Mouse (Mus musculus): ENCODE data around the gene Cpm. TPM values are rescaled to one million over a fixed set of nuclear protein-coding genes. Genes with fewer than 3 reads are reported as not detected.
A peak's percentile ranks its signal among the peaks of the same experiment; 100 is the strongest.

Gene Cpm
- polyA plus RNA-seq, 1 experiment from 2014 or later: 43.6 TPM

DNA sequence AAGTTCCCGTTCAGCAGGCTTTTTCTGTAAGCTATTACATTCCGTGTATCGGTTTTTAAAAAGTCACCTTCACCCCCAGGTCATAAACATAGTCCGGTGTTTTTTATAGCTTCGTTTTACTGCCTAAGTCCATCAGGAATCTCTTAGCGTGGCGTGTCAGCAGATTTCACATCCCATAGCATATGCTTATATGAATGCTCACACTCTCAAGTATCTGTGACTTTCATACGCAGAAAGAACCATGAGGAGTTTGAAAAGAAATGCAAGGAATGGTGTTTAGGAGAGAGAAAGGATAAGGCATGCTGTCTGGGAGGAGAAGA lies 15.1 kb downstream of the Cpm start:
- no peaks in the 10 kb centered on the region for H3K9me3 ChIP-seq (ENCODE audit: control insufficient read depth, low read length)
- 0 out of 2 replicates have a peak, but pooled peaks cover 5% of the 10 kb centered on the region for H3K4me1 ChIP-seq (ENCODE audit: control insufficient read depth, insufficient read depth, low read length)
- no peak overlapping the region for H3K4me2 ChIP-seq (ENCODE audit: low read depth, low read length)
- no peak overlapping the region for H3K4me3 ChIP-seq (ENCODE audit: low read depth, low read length)
- no peak overlapping the region for H3K27ac ChIP-seq (replicated peaks; ENCODE audit: low read depth, low read length)
- 63% methylated on average over 8 of the region's 8 CpGs for WGBS
- ATAC-seq (ENCODE audit: low read depth) (no peak), DNase-seq (ENCODE audit: low spot score) (no peak)
- H3K9ac ChIP-seq (ENCODE audit: low read depth, low read length): no peak overlapping the region
- no peaks in the 10 kb centered on the region for H3K27me3 ChIP-seq (replicated peaks; ENCODE audit: control insufficient read depth, insufficient read depth, low read length)
- H3K36me3 ChIP-seq (ENCODE audit: control insufficient read depth, insufficient read depth, low read length): no peaks in the 10 kb centered on the region

DNA sequence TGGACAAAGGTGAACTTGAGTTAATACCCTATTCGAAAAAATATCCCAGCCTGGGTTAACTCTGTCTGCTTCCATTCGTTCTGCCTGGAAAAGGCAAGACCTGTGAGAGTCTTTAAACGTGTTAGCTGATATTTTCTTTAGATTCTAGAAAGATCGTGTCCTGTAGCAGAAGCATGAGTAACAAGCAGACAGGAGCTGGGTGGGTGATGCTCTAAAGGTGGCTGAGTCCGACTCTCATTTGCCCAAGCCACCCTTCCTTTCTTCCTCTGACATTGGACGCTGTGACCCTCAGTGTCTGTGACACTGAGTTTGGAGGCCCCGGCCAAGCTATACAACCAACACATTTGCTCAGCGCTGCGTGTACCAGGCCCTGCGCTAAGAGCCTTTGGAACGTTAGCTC lies 15.5 kb downstream of the Cpm start:
- DNase-seq (ENCODE audit: low spot score): no peak
- no peak overlapping the region for H3K27ac ChIP-seq (replicated peaks; ENCODE audit: low read depth, low read length)

DNA sequence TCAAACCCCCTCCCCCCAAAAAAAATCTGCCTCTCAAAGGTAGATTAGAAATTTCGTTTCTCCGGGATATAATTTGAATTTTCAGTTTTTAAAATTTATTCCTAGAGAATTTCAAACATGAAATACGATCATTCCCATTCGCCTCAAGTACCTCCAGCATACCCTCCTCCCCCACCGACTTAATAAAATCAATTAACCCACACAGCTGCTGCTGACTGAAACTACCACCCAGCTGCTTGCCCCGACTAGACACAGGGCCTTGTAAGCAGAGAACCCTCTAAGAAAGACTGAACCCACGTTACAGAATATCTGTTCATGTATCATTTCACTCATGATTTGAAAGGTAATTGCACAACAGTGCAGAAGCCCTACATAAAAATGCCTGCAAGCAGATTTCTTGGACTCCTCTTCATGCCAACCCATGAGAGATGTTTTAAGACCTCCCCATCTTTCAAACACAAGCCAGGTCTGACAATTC lies 16.2 kb downstream of the Cpm start:
- H3K27me3 ChIP-seq (replicated peaks; ENCODE audit: control insufficient read depth, insufficient read depth, low read length): no peaks in the 10 kb centered on the region
- H3K4me2 ChIP-seq (ENCODE audit: low read depth, low read length): no peak overlapping the region
- H3K4me1 ChIP-seq (ENCODE audit: control insufficient read depth, insufficient read depth, low read length): 0 out of 2 replicates have a peak, but pooled peaks cover 5% of the 10 kb centered on the region
- 62% methylated on average over 7 of the region's 7 CpGs for WGBS
- no peak overlapping the region for H3K9ac ChIP-seq (ENCODE audit: low read depth, low read length)
- H3K36me3 ChIP-seq (ENCODE audit: control insufficient read depth, insufficient read depth, low read length): no peaks in the 10 kb centered on the region
- DNase-seq (ENCODE audit: low spot score) (no peak), ATAC-seq (ENCODE audit: low read depth) (no peak)
- H3K27ac ChIP-seq (replicated peaks; ENCODE audit: low read depth, low read length): no peak overlapping the region
- no peaks in the 10 kb centered on the region for H3K9me3 ChIP-seq (ENCODE audit: control insufficient read depth, low read length)
- H3K4me3 ChIP-seq (ENCODE audit: low read depth, low read length): no peak overlapping the region

More for the DNA sequence above, 15.5 kb downstream of the Cpm start:
- Histone ChIP-seq H3K4me3 (ENCODE audit: low read depth, low read length) (no peak overlapping the region), H3K27me3 (replicated peaks; ENCODE audit: control insufficient read depth, insufficient read depth, low read length) (no peaks in the 10 kb centered on the region), H3K36me3 (ENCODE audit: control insufficient read depth, insufficient read depth, low read length) (no peaks in the 10 kb centered on the region), H3K9me3 (ENCODE audit: control insufficient read depth, low read length) (no peaks in the 10 kb centered on the region), H3K4me2 (ENCODE audit: low read depth, low read length) (no peak overlapping the region), H3K4me1 (ENCODE audit: control insufficient read depth, insufficient read depth, low read length) (0 out of 2 replicates have a peak, but pooled peaks cover 5% of the 10 kb centered on the region), H3K9ac (ENCODE audit: low read depth, low read length) (no peak overlapping the region)
- 86% methylated on average over 11 of the region's 11 CpGs for WGBS
- ATAC-seq (ENCODE audit: low read depth): no peak

DNA sequence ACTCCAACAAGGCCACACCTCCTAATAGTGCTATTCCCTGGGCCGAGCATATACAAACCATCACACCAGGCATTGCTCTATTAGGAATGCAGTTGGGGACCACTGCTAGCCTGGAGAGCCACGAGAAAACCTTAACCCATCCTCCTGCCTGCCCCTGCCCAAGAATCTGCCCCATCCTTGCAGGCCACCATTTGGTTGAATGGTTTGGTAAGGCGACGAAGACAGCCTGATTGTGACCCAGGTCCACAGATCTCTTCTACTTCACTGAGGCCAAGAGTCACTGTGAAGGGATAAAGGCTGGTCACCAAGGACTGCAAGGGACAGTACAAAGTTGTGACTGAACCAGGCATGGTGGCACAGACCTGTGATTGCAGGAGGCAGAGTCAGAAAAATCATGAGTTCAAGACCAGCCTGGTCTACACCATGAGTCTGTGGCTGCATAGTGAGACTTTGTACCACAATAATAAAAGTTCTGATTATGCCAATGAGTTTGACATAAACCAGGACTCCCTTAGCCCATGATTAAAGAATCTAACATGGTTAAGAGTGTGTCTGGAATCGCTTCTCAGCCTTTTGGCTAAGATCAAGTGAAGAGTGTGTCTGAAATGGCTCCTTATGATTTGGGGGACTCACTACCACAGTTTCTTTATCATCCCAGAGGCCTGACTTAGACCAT lies 17.3 kb downstream of the Cpm start:
- H3K4me3 ChIP-seq (ENCODE audit: low read depth, low read length): no peak overlapping the region
- H3K36me3 ChIP-seq (ENCODE audit: control insufficient read depth, insufficient read depth, low read length): no peaks in the 10 kb centered on the region
- no peaks in the 10 kb centered on the region for H3K9me3 ChIP-seq (ENCODE audit: control insufficient read depth, low read length)
- no peak overlapping the region for H3K9ac ChIP-seq (ENCODE audit: low read depth, low read length)
- DNase-seq (ENCODE audit: low spot score) (no peak), ATAC-seq (ENCODE audit: low read depth) (no peak)
- 84% methylated on average over 5 of the region's 5 CpGs for WGBS
- H3K27me3 ChIP-seq (replicated peaks; ENCODE audit: control insufficient read depth, insufficient read depth, low read length): no peaks in the 10 kb centered on the region
- H3K4me1 ChIP-seq (ENCODE audit: control insufficient read depth, insufficient read depth, low read length): 0 out of 2 replicates have a peak, but pooled peaks cover 4% of the 10 kb centered on the region
- H3K27ac ChIP-seq (replicated peaks; ENCODE audit: low read depth, low read length): no peak overlapping the region
- no peak overlapping the region for H3K4me2 ChIP-seq (ENCODE audit: low read depth, low read length)

DNA sequence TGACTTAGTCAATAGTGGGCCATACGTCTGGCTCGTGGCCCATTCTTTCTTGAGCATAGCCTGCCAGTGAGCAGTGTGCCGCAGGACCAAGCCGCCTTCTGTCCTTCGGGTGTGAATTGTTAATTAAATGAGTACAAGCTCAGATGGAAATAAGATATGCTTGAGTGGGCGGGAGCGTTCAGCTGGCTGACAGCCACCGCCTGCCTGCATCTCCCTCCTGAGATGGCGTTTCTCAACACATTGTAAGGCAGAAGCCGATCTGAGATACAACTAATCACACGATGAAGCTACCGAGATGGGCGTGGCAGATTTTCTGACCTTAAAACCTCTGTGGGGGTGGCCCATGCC lies 17.8 kb downstream of the Cpm start:
- H3K9ac ChIP-seq (ENCODE audit: low read depth, low read length): no peak overlapping the region
- H3K4me2 ChIP-seq (ENCODE audit: low read depth, low read length): no peak overlapping the region
- peak; percentile 60; the same call in 1 of the 2 replicates for ATAC-seq (ENCODE audit: low read depth)
- H3K4me3 ChIP-seq (ENCODE audit: low read depth, low read length): no peak overlapping the region
- H3K27me3 ChIP-seq (replicated peaks; ENCODE audit: control insufficient read depth, insufficient read depth, low read length): no peaks in the 10 kb centered on the region
- H3K4me1 ChIP-seq (ENCODE audit: control insufficient read depth, insufficient read depth, low read length): no peaks in the 10 kb centered on the region
- peak; percentile 63 for DNase-seq (ENCODE audit: low spot score)
- 72% methylated on average over 13 of the region's 13 CpGs for WGBS
- no peaks in the 10 kb centered on the region for H3K9me3 ChIP-seq (ENCODE audit: control insufficient read depth, low read length)
- no peaks in the 10 kb centered on the region for H3K36me3 ChIP-seq (ENCODE audit: control insufficient read depth, insufficient read depth, low read length)
- H3K27ac ChIP-seq (replicated peaks; ENCODE audit: low read depth, low read length): no peak overlapping the region

DNA sequence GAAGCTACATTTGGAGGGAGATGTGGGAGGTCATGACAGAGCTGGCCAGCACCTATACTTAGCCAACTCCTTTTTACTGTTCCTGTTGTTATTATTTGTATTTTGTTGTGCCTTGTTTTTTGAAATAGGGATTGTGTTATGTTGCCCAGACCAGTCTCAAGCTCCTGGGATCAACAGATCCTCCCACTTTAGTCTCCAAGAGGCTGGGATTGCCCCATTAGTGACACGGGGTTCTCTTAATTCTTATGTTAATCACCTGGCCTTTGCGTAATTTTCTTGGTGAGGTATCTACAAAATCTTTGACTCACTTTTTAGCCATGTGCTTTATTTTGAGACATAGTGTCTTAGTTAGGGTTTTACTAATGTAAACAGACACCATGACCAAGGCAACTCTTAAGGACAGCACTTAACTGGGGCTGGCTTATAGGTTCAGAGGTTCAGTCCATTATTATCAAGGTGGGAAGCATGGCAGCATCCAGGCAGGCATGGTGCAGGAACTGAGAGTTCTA lies 18.7 kb downstream of the Cpm start:
- no peak overlapping the region for H3K4me3 ChIP-seq (ENCODE audit: low read depth, low read length)
- no peaks in the 10 kb centered on the region for H3K4me1 ChIP-seq (ENCODE audit: control insufficient read depth, insufficient read depth, low read length)
- H3K9me3 ChIP-seq (ENCODE audit: control insufficient read depth, low read length): no peaks in the 10 kb centered on the region
- H3K4me2 ChIP-seq (ENCODE audit: low read depth, low read length): no peak overlapping the region
- 81% methylated on average over 2 of the region's 2 CpGs for whole genome bisulfite sequencing
- H3K9ac ChIP-seq (ENCODE audit: low read depth, low read length): no peak overlapping the region
- H3K27me3 ChIP-seq (replicated peaks; ENCODE audit: control insufficient read depth, insufficient read depth, low read length): no peaks in the 10 kb centered on the region
- no peaks in the 10 kb centered on the region for H3K36me3 ChIP-seq (ENCODE audit: control insufficient read depth, insufficient read depth, low read length)
- ATAC-seq (ENCODE audit: low read depth) (no peak), DNase-seq (ENCODE audit: low spot score) (no peak)
- H3K27ac ChIP-seq (replicated peaks; ENCODE audit: low read depth, low read length): no peak overlapping the region

DNA sequence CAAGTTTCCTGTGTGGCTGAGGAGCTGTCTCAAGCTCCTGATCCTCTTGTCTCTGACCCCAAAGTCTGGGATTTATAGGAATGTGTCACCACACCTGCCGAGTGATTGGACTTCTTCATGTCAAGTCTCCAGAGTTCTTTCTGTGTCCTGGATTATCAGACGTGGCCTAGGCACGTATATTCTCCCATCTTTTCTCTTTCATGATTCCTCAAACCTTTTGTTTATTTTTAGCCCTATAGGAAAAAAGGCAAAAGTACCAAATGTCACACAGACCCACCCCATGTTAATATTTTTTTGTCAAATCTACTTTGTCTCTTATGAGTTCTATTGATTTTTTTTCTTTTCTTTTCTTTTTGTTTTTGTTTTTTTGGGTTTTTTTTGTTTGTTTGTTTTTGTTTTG lies 19.3 kb downstream of the Cpm start:
- no peak overlapping the region for H3K9ac ChIP-seq (ENCODE audit: low read depth, low read length)
- DNase-seq (ENCODE audit: low spot score): no peak
- H3K27ac ChIP-seq (replicated peaks; ENCODE audit: low read depth, low read length): no peak overlapping the region
- WGBS: 81% methylated on average over 3 of the region's 3 CpGs
- H3K9me3 ChIP-seq (ENCODE audit: control insufficient read depth, low read length): no peaks in the 10 kb centered on the region
- H3K36me3 ChIP-seq (ENCODE audit: control insufficient read depth, insufficient read depth, low read length): no peaks in the 10 kb centered on the region
- no peaks in the 10 kb centered on the region for H3K27me3 ChIP-seq (replicated peaks; ENCODE audit: control insufficient read depth, insufficient read depth, low read length)
- ATAC-seq (ENCODE audit: low read depth): no peak
- H3K4me2 ChIP-seq (ENCODE audit: low read depth, low read length): no peak overlapping the region
- H3K4me1 ChIP-seq (ENCODE audit: control insufficient read depth, insufficient read depth, low read length): no peaks in the 10 kb centered on the region
- no peak overlapping the region for H3K4me3 ChIP-seq (ENCODE audit: low read depth, low read length)

DNA sequence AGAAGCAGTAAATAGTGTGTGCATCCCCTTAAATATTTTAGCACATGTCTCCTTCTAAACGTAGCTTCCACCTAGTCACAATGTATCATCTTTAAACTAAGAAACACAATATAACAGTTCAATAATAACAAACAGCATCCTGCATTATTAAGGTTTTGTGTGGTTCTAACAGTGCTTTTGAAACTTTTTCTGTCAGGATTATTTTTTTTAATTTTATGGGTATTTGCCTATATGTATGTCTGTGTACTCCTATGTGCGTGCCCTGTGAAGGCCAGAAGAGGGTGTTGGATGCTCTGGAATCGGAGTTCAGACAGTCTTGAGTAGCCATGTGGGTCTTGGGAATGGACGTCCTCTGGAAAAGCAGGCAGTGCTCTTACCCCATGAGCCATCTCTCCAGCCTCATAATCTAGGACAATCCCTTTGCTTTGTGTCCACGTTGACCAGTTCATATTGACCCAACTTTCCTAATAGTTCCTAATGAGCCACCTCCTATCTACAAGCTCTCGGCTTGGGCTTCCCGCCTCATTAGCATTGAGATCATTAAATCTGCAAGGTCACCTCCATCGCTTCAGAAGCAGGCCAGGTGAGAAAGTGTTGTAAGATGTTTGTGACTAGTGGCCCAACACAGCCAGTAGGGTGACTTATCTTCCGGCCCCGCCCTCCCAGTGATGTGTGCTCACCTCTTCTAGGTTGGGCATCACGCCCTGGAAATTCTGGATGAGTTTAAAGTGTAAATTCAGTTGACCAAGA lies 20.2 kb downstream of the Cpm start:
- Histone ChIP-seq H3K36me3 (ENCODE audit: control insufficient read depth, insufficient read depth, low read length) (no peaks in the 10 kb centered on the region), H3K9ac (ENCODE audit: low read depth, low read length) (no peak overlapping the region), H3K4me1 (ENCODE audit: control insufficient read depth, insufficient read depth, low read length) (no peaks in the 10 kb centered on the region), H3K27me3 (replicated peaks; ENCODE audit: control insufficient read depth, insufficient read depth, low read length) (no peaks in the 10 kb centered on the region), H3K4me2 (ENCODE audit: low read depth, low read length) (no peak overlapping the region), H3K4me3 (ENCODE audit: low read depth, low read length) (no peak overlapping the region), H3K27ac (replicated peaks; ENCODE audit: low read depth, low read length) (no peak overlapping the region), H3K9me3 (ENCODE audit: control insufficient read depth, low read length) (no peaks in the 10 kb centered on the region)
- DNase-seq (ENCODE audit: low spot score): no peak
- 86% methylated on average over 11 of the region's 11 CpGs for WGBS
- ATAC-seq (ENCODE audit: low read depth): no peak

All from embryonic facial prominence, embryonic 14.5 days (tissue).